Mouse (Mus musculus): ENCODE results near the gene Tbk1. TPM values are rescaled to one million over a fixed set of nuclear protein-coding genes. Genes with fewer than 3 reads are reported as not detected.

The Tbk1 gene
- total RNA-seq, 1 experiment, result 25.7 TPM

DNA sequence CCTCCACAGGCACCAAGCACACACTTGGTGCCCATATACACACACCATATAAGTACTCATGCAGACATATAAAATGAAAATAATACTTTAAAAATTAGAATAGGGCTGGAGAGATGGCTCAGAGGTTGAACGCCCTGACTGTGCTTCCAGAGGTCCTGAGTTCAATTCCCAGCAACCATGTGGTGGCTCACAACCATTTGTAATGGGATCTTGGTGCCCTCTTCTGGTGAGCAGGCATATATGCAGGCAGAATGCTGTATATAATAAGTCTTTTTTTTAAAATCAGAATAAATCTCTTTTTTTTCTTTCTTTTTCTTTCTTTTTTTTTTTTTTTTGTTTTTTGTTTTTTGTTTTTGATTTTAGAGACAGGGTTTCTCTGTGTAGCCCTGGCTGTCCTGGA, 57.3 kb downstream of the Tbk1 start:
- in situ Hi-C loops (cut with MboI; ENCODE audit: low sequenced_read_pairs in 2 of 2, unreplicated experiment in 2 of 2), result no loop called here
- TF ChIP-seq MAFK (IDR thresholded peaks at IDR 0.05; ENCODE audit: insufficient read depth, low read depth, low read length), result no peak
- TF ChIP-seq HCFC1 (IDR thresholded peaks at IDR 0.05; ENCODE audit: borderline replicate concordance, insufficient read depth, low read length), result no peak
- TF ChIP-seq ZNF384 (IDR thresholded peaks at IDR 0.05; ENCODE audit: low read depth, low read length), result no peak; the same call in 1 of the 2 replicates
- H3K4me1 ChIP-seq (ENCODE audit: control insufficient read depth in 2 of 2, insufficient read depth in 2 of 2, low read length in 2 of 2, poor library complexity in 1 of 2), result peaks cover 0 to 3% of the 10 kb centered on the region in 2 experiments; a peak in 1 of 4 replicates
- H3K36me3 ChIP-seq (ENCODE audit: control insufficient read depth, insufficient read depth, low read length, poor library complexity, severe bottlenecking), result no peaks in the 10 kb centered on the region
- no peak overlapping the region for H3K4me3 ChIP-seq (ENCODE audit: insufficient read depth in 1 of 2, low read depth in 1 of 2, low read length in 2 of 2, poor library complexity in 1 of 2, severe bottlenecking in 1 of 2)
- no peak for DNase-seq (ENCODE audit: low read depth, low spot score)
- H3K9ac ChIP-seq (ENCODE audit: insufficient read depth, low read depth, low read length, poor library complexity, severe bottlenecking), result no peak overlapping the region
- H3K27ac ChIP-seq (ENCODE audit: insufficient read depth, low read depth, low read length, poor library complexity, severe bottlenecking), result no peak overlapping the region
- no peaks in the 10 kb centered on the region for H3K9me3 ChIP-seq (ENCODE audit: control insufficient read depth, insufficient read depth, low read depth, low read length)

DNA sequence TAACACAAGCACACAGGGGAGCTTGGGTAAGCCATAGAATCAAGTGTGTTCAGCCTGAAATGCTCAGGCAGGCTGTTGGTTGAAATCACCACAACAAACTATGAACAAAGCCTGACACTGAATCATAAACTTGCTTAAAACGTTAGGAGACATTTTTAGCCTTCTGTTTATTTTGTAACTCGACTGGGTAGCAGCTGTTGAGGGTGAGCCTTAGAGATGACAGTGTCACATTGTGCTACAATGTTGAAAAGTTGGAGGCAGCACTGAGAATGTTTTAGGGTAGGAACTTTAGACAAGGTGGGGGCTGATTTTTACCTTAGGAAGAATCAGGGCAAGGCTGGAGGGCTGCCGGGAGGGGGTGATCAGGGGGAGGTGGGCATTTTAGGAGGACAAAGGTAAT, 58.1 kb downstream of the Tbk1 start:
- no peak overlapping the region for H3K9ac ChIP-seq (ENCODE audit: insufficient read depth, low read depth, low read length, poor library complexity, severe bottlenecking)
- no peaks in the 10 kb centered on the region for H3K9me3 ChIP-seq (ENCODE audit: control insufficient read depth, insufficient read depth, low read depth, low read length)
- no peak overlapping the region for H3K27ac ChIP-seq (ENCODE audit: insufficient read depth, low read depth, low read length, poor library complexity, severe bottlenecking)
- H3K4me3 ChIP-seq (ENCODE audit: insufficient read depth in 1 of 2, low read depth in 1 of 2, low read length in 2 of 2, poor library complexity in 1 of 2, severe bottlenecking in 1 of 2), result no peak overlapping the region
- TF ChIP-seq MAFK (IDR thresholded peaks at IDR 0.05; ENCODE audit: insufficient read depth, low read depth, low read length) (no peak), CHD2 (IDR thresholded peaks at IDR 0.05; ENCODE audit: low read depth, low read length) (no peak), ZNF384 (IDR thresholded peaks at IDR 0.05; ENCODE audit: low read depth, low read length) (no peak), HCFC1 (IDR thresholded peaks at IDR 0.05; ENCODE audit: borderline replicate concordance, insufficient read depth, low read length) (no peak), ZC3H11A (IDR thresholded peaks at IDR 0.05; ENCODE audit: borderline replicate concordance, low read depth, low read length) (no peak)
- peaks cover 0 to 3% of the 10 kb centered on the region in 2 experiments; a peak in 1 of 4 replicates for H3K4me1 ChIP-seq (ENCODE audit: control insufficient read depth in 2 of 2, insufficient read depth in 2 of 2, low read length in 2 of 2, poor library complexity in 1 of 2)
- DNase-seq (ENCODE audit: low read depth, low spot score), result no peak
- in situ Hi-C loops (cut with MboI; ENCODE audit: low sequenced_read_pairs in 2 of 2, unreplicated experiment in 2 of 2), result no loop called here
- H3K36me3 ChIP-seq (ENCODE audit: control insufficient read depth, insufficient read depth, low read length, poor library complexity, severe bottlenecking), result no peaks in the 10 kb centered on the region

DNA sequence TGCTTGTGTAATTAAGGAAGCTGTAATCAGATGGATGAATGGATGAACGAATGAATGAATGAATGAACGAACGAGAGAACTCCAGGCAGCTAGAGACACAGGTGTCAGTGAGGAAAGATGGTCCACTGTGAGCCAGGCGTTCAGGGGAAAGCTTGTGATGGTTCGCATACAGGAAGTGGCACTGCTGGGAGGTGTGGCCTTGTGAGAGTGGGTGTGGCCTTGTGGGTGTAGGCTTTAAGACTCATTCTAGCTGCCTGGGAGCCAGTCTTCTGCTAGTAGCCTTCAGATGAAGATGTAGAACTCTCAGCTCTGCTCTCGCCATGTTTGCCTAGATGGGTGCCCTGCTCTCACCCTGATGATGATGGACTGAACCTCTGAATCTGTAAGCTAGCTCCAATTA, 59.5 kb downstream of the Tbk1 start:
- no peak overlapping the region for H3K27ac ChIP-seq (ENCODE audit: insufficient read depth, low read depth, low read length, poor library complexity, severe bottlenecking)
- TF ChIP-seq CHD2 (IDR thresholded peaks at IDR 0.05; ENCODE audit: low read depth, low read length) (no peak), ZC3H11A (IDR thresholded peaks at IDR 0.05; ENCODE audit: borderline replicate concordance, low read depth, low read length) (no peak), HCFC1 (IDR thresholded peaks at IDR 0.05; ENCODE audit: borderline replicate concordance, insufficient read depth, low read length) (no peak), MAFK (IDR thresholded peaks at IDR 0.05; ENCODE audit: insufficient read depth, low read depth, low read length) (no peak), ZNF384 (IDR thresholded peaks at IDR 0.05; ENCODE audit: low read depth, low read length) (no peak)
- H3K4me1 ChIP-seq (ENCODE audit: control insufficient read depth in 2 of 2, insufficient read depth in 2 of 2, low read length in 2 of 2, poor library complexity in 1 of 2), result peaks cover 0 to 3% of the 10 kb centered on the region in 2 experiments; a peak in 1 of 4 replicates
- no peak for DNase-seq (ENCODE audit: low read depth, low spot score)
- no peak overlapping the region for H3K9ac ChIP-seq (ENCODE audit: insufficient read depth, low read depth, low read length, poor library complexity, severe bottlenecking)
- H3K4me3 ChIP-seq (ENCODE audit: insufficient read depth in 1 of 2, low read depth in 1 of 2, low read length in 2 of 2, poor library complexity in 1 of 2, severe bottlenecking in 1 of 2), result no peak overlapping the region
- in situ Hi-C loops (cut with MboI; ENCODE audit: low sequenced_read_pairs in 2 of 2, unreplicated experiment in 2 of 2), result no loop called here
- H3K36me3 ChIP-seq (ENCODE audit: control insufficient read depth, insufficient read depth, low read length, poor library complexity, severe bottlenecking), result no peaks in the 10 kb centered on the region
- H3K9me3 ChIP-seq (ENCODE audit: control insufficient read depth, insufficient read depth, low read depth, low read length), result no peaks in the 10 kb centered on the region

DNA sequence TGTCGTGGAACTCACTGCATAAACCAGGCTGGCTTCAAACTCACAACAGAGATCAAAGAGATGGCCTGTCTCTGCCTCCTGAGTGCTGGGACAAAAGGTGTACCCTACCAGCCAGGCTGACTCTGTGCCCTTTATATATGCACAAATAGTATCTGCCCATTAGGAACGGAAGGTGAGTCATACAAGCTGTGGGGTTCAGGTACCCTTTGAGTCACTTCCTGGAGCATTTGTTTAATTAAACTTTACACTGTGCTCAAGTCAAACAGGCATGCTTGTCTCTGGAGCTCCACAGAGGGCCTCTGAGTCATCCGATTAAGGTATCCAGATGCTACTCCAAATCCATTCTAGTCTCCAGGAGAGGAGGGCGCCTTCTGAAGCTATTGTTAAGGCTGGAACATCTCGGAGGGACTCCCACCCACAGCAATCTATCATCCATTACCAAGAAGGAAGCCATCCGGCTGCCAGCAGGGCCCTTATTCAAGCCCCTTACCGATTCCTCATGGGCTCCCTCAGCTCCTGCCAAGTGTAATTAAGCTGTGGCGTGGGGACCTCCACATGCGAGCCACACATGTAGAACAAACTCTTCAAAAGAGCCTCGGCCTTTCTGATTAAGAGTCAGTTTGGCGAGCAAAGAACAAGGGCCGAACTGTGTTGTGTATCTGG, 65.5 kb downstream of the Tbk1 start:
- H3K4me1 ChIP-seq (ENCODE audit: control insufficient read depth in 2 of 2, insufficient read depth in 2 of 2, low read length in 2 of 2, poor library complexity in 1 of 2), result peaks cover 0 to 7% of the 10 kb centered on the region in 2 experiments; a peak in 1 of 4 replicates
- H3K4me3 ChIP-seq (ENCODE audit: insufficient read depth in 1 of 2, low read depth in 1 of 2, low read length in 2 of 2, poor library complexity in 1 of 2, severe bottlenecking in 1 of 2), result peak overlapping the region; percentile 15 to 19; a peak in 1 of 4 replicates
- TF ChIP-seq MAFK (IDR thresholded peaks at IDR 0.05; ENCODE audit: insufficient read depth, low read depth, low read length) (no peak), ZC3H11A (IDR thresholded peaks at IDR 0.05; ENCODE audit: borderline replicate concordance, low read depth, low read length) (no peak), ZNF384 (IDR thresholded peaks at IDR 0.05; ENCODE audit: low read depth, low read length) (no peak), HCFC1 (IDR thresholded peaks at IDR 0.05; ENCODE audit: borderline replicate concordance, insufficient read depth, low read length) (no peak), CHD2 (IDR thresholded peaks at IDR 0.05; ENCODE audit: low read depth, low read length) (no peak)
- in situ Hi-C loops (cut with MboI; ENCODE audit: low sequenced_read_pairs in 2 of 2, unreplicated experiment in 2 of 2), result no loop called here
- no peak for DNase-seq (ENCODE audit: low read depth, low spot score)
- H3K9ac ChIP-seq (ENCODE audit: insufficient read depth, low read depth, low read length, poor library complexity, severe bottlenecking), result peak overlapping the region; percentile 66
- H3K36me3 ChIP-seq (ENCODE audit: control insufficient read depth, insufficient read depth, low read length, poor library complexity, severe bottlenecking), result no peaks in the 10 kb centered on the region
- no peaks in the 10 kb centered on the region for H3K9me3 ChIP-seq (ENCODE audit: control insufficient read depth, insufficient read depth, low read depth, low read length)
- H3K27ac ChIP-seq (ENCODE audit: insufficient read depth, low read depth, low read length, poor library complexity, severe bottlenecking), result no peak overlapping the region

Data from ES-E14 (cell line).